Mouse (Mus musculus) heart, postnatal 4 days (tissue): Measurements from ENCODE around the gene Defb43. TPM values are rescaled to one million over a fixed set of nuclear protein-coding genes. Genes with fewer than 3 reads are reported as not detected.

ENCODE experiments used
- DNase-seq: peaks from one replicate; pipeline ENCODE4 v3.0.0; 2021
- total RNA-seq, 2 experiments: library from RNA; stranded (reverse); gene quantifications; 2 replicates each; pipeline ENCODE4 v1.2.3; 2021

The Defb43 gene
- total RNA-seq, 2 experiments from 2014 or later: not detected

DNA sequence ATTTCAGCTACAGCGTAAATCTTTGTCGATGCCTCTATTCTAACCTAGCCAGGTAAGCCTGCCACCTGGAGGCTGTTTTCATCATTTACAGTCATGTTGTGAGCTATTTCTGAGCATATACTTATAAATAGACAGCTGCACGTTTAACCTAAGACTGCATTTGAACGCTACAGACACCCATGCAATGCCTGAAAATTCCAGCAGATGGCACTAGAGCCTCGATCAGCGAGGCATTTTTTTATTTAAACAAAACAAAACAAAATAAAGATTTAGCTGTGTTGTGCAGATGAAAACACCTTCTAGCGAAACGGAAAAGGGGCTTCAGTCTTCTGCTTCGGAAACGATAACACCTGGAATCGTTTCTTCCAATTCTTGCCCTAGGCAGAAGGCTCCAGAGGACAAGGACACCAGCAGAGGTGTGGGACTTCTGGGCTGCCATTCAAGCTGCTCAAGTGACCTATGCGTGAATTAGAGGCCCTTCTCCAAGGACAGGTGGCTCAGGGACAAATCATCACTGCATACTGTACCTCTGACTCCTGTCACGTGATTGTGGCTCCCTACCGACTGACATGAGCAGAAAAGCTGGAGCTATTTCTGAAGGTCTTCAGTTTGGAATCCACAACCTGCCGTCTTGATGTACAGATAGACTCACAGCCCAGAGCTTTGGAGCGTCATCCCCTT lies 55.2 kb downstream of the Defb43 start:
- peak; percentile 93 for DNase-seq

Other genes with a start within 250 kb of the Defb43 start
- gene Wdfy2, start 174.1 kb upstream of the Defb43 start, total RNA-seq: 1 to 10 TPM; 8.0 to 8.3 TPM
- not detected for gene Defb48, start 27.3 kb upstream of the Defb43 start, total RNA-seq
- not detected for gene Defb47, start 13.7 kb upstream of the Defb43 start, total RNA-seq
- gene Defb42, start 35.2 kb downstream of the Defb43 start, total RNA-seq: under 1 TPM; 0.20 to 0.50 TPM
- not detected for gene Defb30, start 38.2 kb downstream of the Defb43 start, total RNA-seq